9 mouse cellular contexts compared by ENCODE assay signal in the genomic region with DNA sequence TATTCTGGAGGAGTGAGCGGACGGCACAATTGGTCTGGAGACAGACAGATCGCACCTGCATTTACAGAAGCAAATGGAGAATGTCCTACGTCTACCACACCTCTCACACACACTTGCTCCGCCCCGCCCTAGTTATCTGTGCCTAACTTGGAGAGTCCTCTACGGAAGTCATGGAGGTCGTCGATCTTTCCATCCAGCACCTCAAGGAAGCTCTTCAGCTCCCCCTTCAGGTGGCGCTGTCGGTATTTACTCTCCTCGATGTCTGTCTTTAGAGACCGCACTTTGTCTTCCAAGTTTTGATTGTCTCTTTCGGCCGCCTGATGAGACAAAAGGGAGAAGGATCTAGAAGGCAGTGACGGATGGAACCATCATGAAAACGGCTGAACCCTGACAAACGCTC. TPM values are rescaled to one million over a fixed set of nuclear protein-coding genes. Genes with fewer than 3 reads are reported as not detected.
DNase-seq lines count a peak whose midpoint lies in the region; ATAC-seq and TF ChIP-seq lines count a peak whose summit lies in the region.
"Had no signal": no experiment of that assay in that cellular context is flagged by ENCODE, and none has a peak within 500 bp of the region (broad histone marks: within the 10 kb centered on the region; RNA-seq: fewer than 3 reads in every experiment).

No protein-coding gene starts in this region.

- no peak for ATAC-seq in intestine, postnatal 0 days
- ATAC-seq in intestine, embryonic 15.5 days, result no peak
- peak; percentile 41; the same call in 1 of the 2 replicates for ATAC-seq in liver, embryonic 15.5 days (ENCODE audit: insufficient read depth)
- ATAC-seq in activated CD4-positive, CD25-positive, alpha-beta regulatory T cell, adult 4 months, result no peak
- ATAC-seq in intestine, embryonic 16.5 days, result no peak

- no peak overlapping the region for H3K4me2 ChIP-seq in intestine, postnatal 0 days (replicated peaks; ENCODE audit: low read depth)
- H3K4me2 ChIP-seq in intestine, embryonic 15.5 days (replicated peaks), result no peak overlapping the region
- H3K4me2 ChIP-seq in liver, embryonic 15.5 days, result peak overlapping the region; percentile 19; the same call in 1 of the 2 replicates
- H3K4me2 ChIP-seq in intestine, embryonic 16.5 days (ENCODE audit: low read depth, low read length), result no peak overlapping the region
- H3K4me2 ChIP-seq: limb, embryonic 15.5 days had no signal

- H3K36me3 ChIP-seq in intestine, postnatal 0 days (ENCODE audit: control insufficient read depth, insufficient read depth), result 0 out of 2 replicates have a peak, but pooled peaks cover 4% of the 10 kb centered on the region
- no peaks in the 10 kb centered on the region for H3K36me3 ChIP-seq in intestine, embryonic 15.5 days
- H3K36me3 ChIP-seq in MEL (ENCODE audit: control insufficient read depth in 1 of 2, insufficient read depth in 2 of 2, low read length in 2 of 2), result peaks cover 0 to under 1% of the 10 kb centered on the region in 2 experiments; a peak in 2 of 4 replicates
- H3K36me3 ChIP-seq in liver, embryonic 15.5 days (replicated peaks), result no peaks in the 10 kb centered on the region
- no peaks in the 10 kb centered on the region for H3K36me3 ChIP-seq in intestine, embryonic 16.5 days (ENCODE audit: control insufficient read depth, insufficient read depth, low read length)

- DNase-seq in MEL (ENCODE audit: low read depth, low spot score), result peak; percentile 42
- peak; percentile 33 for DNase-seq in brain, embryonic 14.5 days (ENCODE audit: low read depth)
- DNase-seq in yolk sac, embryonic 10.5 days (ENCODE audit: low spot score), result peak; percentile 42

- peak; percentile 10 for TF ChIP-seq RAD21 in MEL (IDR thresholded peaks at IDR 0.05; ENCODE audit: low read depth, low read length)

- no peak overlapping the region for H3K27ac ChIP-seq in intestine, postnatal 0 days (ENCODE audit: low read depth, low read length)
- H3K27ac ChIP-seq in intestine, embryonic 15.5 days, result no peak overlapping the region
- no peak overlapping the region for H3K27ac ChIP-seq in MEL (ENCODE audit: control insufficient read depth, low read depth, low read length)
- H3K27ac ChIP-seq in liver, embryonic 15.5 days (replicated peaks), result no peak overlapping the region
- H3K27ac ChIP-seq in intestine, embryonic 16.5 days (ENCODE audit: low read length), result no peak overlapping the region
- H3K27ac ChIP-seq: limb, embryonic 15.5 days had no signal

- H3K4me1 ChIP-seq in intestine, postnatal 0 days (replicated peaks; ENCODE audit: control insufficient read depth, insufficient read depth, low read length), result no peaks in the 10 kb centered on the region
- no peaks in the 10 kb centered on the region for H3K4me1 ChIP-seq in intestine, embryonic 15.5 days (replicated peaks)
- peaks cover 0 to 10% of the 10 kb centered on the region in 2 experiments; a peak in 3 of 4 replicates for H3K4me1 ChIP-seq in MEL (ENCODE audit: control insufficient read depth in 1 of 2, insufficient read depth in 2 of 2, low read length in 2 of 2)
- peaks cover 22% of the 10 kb centered on the region for H3K4me1 ChIP-seq in liver, embryonic 15.5 days (replicated peaks)
- no peaks in the 10 kb centered on the region for H3K4me1 ChIP-seq in intestine, embryonic 16.5 days (ENCODE audit: control insufficient read depth, insufficient read depth, low read length)
- H3K4me1 ChIP-seq: limb, embryonic 15.5 days had no signal

- TF ChIP-seq EP300 in MEL (IDR thresholded peaks at IDR 0.05; ENCODE audit: low read depth in 1 of 2, low read length in 2 of 2), result no peak

- WGBS in intestine, postnatal 0 days, result 56% methylated on average over 18 of the region's 18 CpGs
- 61% methylated on average over 18 of the region's 18 CpGs for WGBS in intestine, embryonic 15.5 days
- WGBS in liver, embryonic 15.5 days (ENCODE audit: insufficient replicate concordance), result 40% methylated on average over 18 of the region's 18 CpGs
- WGBS in intestine, embryonic 16.5 days, result 60% methylated on average over 18 of the region's 18 CpGs

- no peak for TF ChIP-seq POLR2A in MEL (IDR thresholded peaks at IDR 0.05; ENCODE audit: control insufficient read depth in 1 of 2, insufficient read depth in 1 of 2, low read depth in 1 of 2, low read length in 2 of 2, poor library complexity in 1 of 2)
- TF ChIP-seq POLR2A in brain, embryonic 14.5 days (IDR thresholded peaks at IDR 0.05; ENCODE audit: borderline replicate concordance, extremely low read depth, insufficient read depth, insufficient read length, poor library complexity, severe bottlenecking), result no peak

- H3K27me3 ChIP-seq in intestine, postnatal 0 days (replicated peaks; ENCODE audit: control insufficient read depth, insufficient read depth, low read length), result no peaks in the 10 kb centered on the region
- H3K27me3 ChIP-seq in intestine, embryonic 15.5 days (replicated peaks), result no peaks in the 10 kb centered on the region
- H3K27me3 ChIP-seq in MEL (ENCODE audit: control insufficient read depth in 1 of 2, insufficient read depth in 2 of 2, low read length in 2 of 2), result no peaks in the 10 kb centered on the region
- no peaks in the 10 kb centered on the region for H3K27me3 ChIP-seq in liver, embryonic 15.5 days
- no peaks in the 10 kb centered on the region for H3K27me3 ChIP-seq in intestine, embryonic 16.5 days (replicated peaks; ENCODE audit: control insufficient read depth, insufficient read depth, low read length)
- H3K27me3 ChIP-seq: limb, embryonic 15.5 days had no signal

- no peak overlapping the region for H3K9ac ChIP-seq in intestine, postnatal 0 days (ENCODE audit: low read depth, low read length)
- H3K9ac ChIP-seq in intestine, embryonic 15.5 days, result no peak overlapping the region
- H3K9ac ChIP-seq in MEL (ENCODE audit: control insufficient read depth, low read depth, low read length, poor library complexity, severe bottlenecking), result no peak overlapping the region
- no peak overlapping the region for H3K9ac ChIP-seq in liver, embryonic 15.5 days
- H3K9ac ChIP-seq in intestine, embryonic 16.5 days (ENCODE audit: low read depth, low read length), result no peak overlapping the region
- H3K9ac ChIP-seq: limb, embryonic 15.5 days had no signal

- TF ChIP-seq CTCF in intestine, postnatal 0 days (IDR thresholded peaks at IDR 0.05; ENCODE audit: low read depth), result peak; percentile 71
- peak; percentile 33 to 42 (median 37); a peak in 4 of 6 replicates for TF ChIP-seq CTCF in MEL (IDR thresholded peaks at IDR 0.05 in 2 of 3, conservative IDR thresholded peaks at IDR 0.05 in 1 of 3; ENCODE audit: control insufficient read depth in 1 of 3, insufficient read depth in 1 of 3, low read depth in 2 of 3, low read length in 3 of 3, poor library complexity in 1 of 3, severe bottlenecking in 1 of 3)
- peak; percentile 33; the same call in 1 of the 2 replicates for TF ChIP-seq CTCF in brain, embryonic 14.5 days (IDR thresholded peaks at IDR 0.05; ENCODE audit: borderline replicate concordance, extremely low read depth, insufficient read depth, insufficient read length)

- no peaks in the 10 kb centered on the region for H3K9me3 ChIP-seq in intestine, postnatal 0 days (ENCODE audit: control insufficient read depth)
- H3K9me3 ChIP-seq in intestine, embryonic 15.5 days, result no peaks in the 10 kb centered on the region
- H3K9me3 ChIP-seq in MEL (replicated peaks; ENCODE audit: insufficient read depth, low read length), result no peaks in the 10 kb centered on the region
- no peaks in the 10 kb centered on the region for H3K9me3 ChIP-seq in liver, embryonic 15.5 days (replicated peaks)
- H3K9me3 ChIP-seq in intestine, embryonic 16.5 days (ENCODE audit: control insufficient read depth, low read length), result no peaks in the 10 kb centered on the region
- H3K9me3 ChIP-seq: limb, embryonic 15.5 days had no signal

- no peaks in the 10 kb centered on the region for H3K79me2 ChIP-seq in MEL (ENCODE audit: control insufficient read depth, insufficient read depth, low read length, poor library complexity)

- H3K4me3 ChIP-seq in intestine, postnatal 0 days (ENCODE audit: low read depth, low read length), result no peak overlapping the region
- H3K4me3 ChIP-seq in intestine, embryonic 15.5 days (replicated peaks), result no peak overlapping the region
- H3K4me3 ChIP-seq in MEL (ENCODE audit: control insufficient read depth in 1 of 2, insufficient read depth in 1 of 2, low read depth in 2 of 2, low read length in 2 of 2), result no peak overlapping the region
- H3K4me3 ChIP-seq in liver, embryonic 15.5 days (replicated peaks), result no peak overlapping the region
- no peak overlapping the region for H3K4me3 ChIP-seq in intestine, embryonic 16.5 days (ENCODE audit: low read length)
- H3K4me3 ChIP-seq: limb, embryonic 15.5 days had no signal

TF ChIP-seq in MEL, 35 proteins besides CTCF, POLR2A, EP300 and RAD21:
- TF ChIP-seq JUND (IDR thresholded peaks at IDR 0.05; ENCODE audit: low read depth, low read length) (no peak), SMC3 (IDR thresholded peaks at IDR 0.05; ENCODE audit: low read depth, low read length) (peak; percentile 22; the same call in 1 of the 2 replicates)
TF ChIP-seq in MEL: peak in this region for 1.

RNA-seq across cellular contexts. Expression of gene Whamm, which starts 39.1 kb away (rescaled TPM):
- 5.9 and 6.8 TPM in 2 replicates for polyA plus RNA-seq in intestine, postnatal 0 days (2015; fragmentation: Nextera tagmentation; extraction: Ambion mirVana)
- 5.9 and 6.3 TPM in 2 replicates for polyA plus RNA-seq in intestine, embryonic 15.5 days (2015; fragmentation: Nextera tagmentation; extraction: Ambion mirVana)
- total RNA-seq in MEL (2012; rRNA removed), result 9.4 and 11.1 TPM in 2 replicates
- 10 to 100 TPM in 1 of 2 experiments, not detected in 1; 22.9 TPM for polyA plus RNA-seq in MEL (2012; ENCODE audit: insufficient read depth in 1 of 2, insufficient read length in 2 of 2, low read depth in 1 of 2, low replicate concordance in 2 of 2, missing spikeins in 1 of 2)
- 14.9 and 16.1 TPM in 2 replicates for polyA plus RNA-seq in brain, embryonic 14.5 days (2012; rRNA removed)
- polyA plus RNA-seq in liver, embryonic 15.5 days (2015; fragmentation: Nextera tagmentation; extraction: Ambion mirVana), result 4.9 and 5.2 TPM in 2 replicates
- polyA plus RNA-seq in activated CD4-positive, CD25-positive, alpha-beta regulatory T cell, adult 4 months (2017; shearing (Covaris generic)), result 1 to 10 TPM; 4.1 to 4.4 TPM
- polyA plus RNA-seq in intestine, embryonic 16.5 days (2015; fragmentation: Nextera tagmentation; extraction: Ambion mirVana), result 1.4 and 1.9 TPM in 2 replicates

RNA-seq across cellular contexts. Expression of gene Fsd2, which starts 43.4 kb away (rescaled TPM):
- 0.05 and 0.08 TPM in 2 replicates for polyA plus RNA-seq in intestine, postnatal 0 days (2015; fragmentation: Nextera tagmentation; extraction: Ambion mirVana)
- polyA plus RNA-seq in intestine, embryonic 15.5 days (2015; fragmentation: Nextera tagmentation; extraction: Ambion mirVana), result 0.10 and 0.15 TPM in 2 replicates
- total RNA-seq in MEL (2012; rRNA removed), result not detected in 2 replicates
- under 1 TPM in 1 of 2 experiments, not detected in 1; 0.03 TPM for polyA plus RNA-seq in MEL (2012; ENCODE audit: insufficient read depth in 1 of 2, insufficient read length in 2 of 2, low read depth in 1 of 2, low replicate concordance in 2 of 2, missing spikeins in 1 of 2)
- polyA plus RNA-seq in brain, embryonic 14.5 days (2012; rRNA removed), result 0.14 and 0.18 TPM in 2 replicates
- polyA plus RNA-seq in liver, embryonic 15.5 days (2015; fragmentation: Nextera tagmentation; extraction: Ambion mirVana), result 0.31 and 0.47 TPM in 2 replicates
- polyA plus RNA-seq in activated CD4-positive, CD25-positive, alpha-beta regulatory T cell, adult 4 months (2017; shearing (Covaris generic)), result 1 to 10 TPM; 5.0 to 5.1 TPM
- 0.07 and 0.11 TPM in 2 replicates for polyA plus RNA-seq in intestine, embryonic 16.5 days (2015; fragmentation: Nextera tagmentation; extraction: Ambion mirVana)
